Mouse (Mus musculus): ENCODE results near the gene Gm20826. TPM values are rescaled to one million over a fixed set of nuclear protein-coding genes. Genes with fewer than 3 reads are reported as not detected.
"Not testable (repeated sequence)": the region's sequence is repeated elsewhere in the genome, so short reads cannot be mapped to it uniquely, and the experiment has no call there.

Gene Gm20826
- total RNA-seq (2015), result not detected in 2 replicates
- 0.20 TPM in 1 of 2 replicates, not detected in the other for total RNA-seq (2017)

DNA sequence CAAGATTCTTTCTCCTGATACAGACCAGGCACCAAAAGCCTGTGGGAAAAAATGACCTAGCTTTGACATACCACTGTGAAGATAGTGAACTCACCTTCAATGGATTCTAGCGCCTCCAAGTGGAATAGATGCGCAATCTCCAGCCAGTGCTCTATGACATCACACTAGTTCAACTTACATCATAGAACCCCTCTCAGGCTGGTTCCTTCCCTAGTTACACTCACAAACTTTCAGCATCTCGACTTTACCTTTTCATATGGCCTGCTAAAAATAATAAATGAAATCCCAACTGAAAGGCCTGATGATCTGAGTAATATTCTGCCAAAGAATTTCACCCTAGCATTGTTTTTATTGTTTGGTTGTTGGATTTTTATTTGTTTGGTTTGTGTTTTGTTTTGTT lies at the start of gene Gm20826:
Gene Gm20826 (minus strand): TSS at position 101 of the 400 bp plus-strand sequence.
- not testable (repeated sequence) for ATAC-seq (replicated peaks; ENCODE audit: poor library complexity)

Other genes with a start within 250 kb of the Gm20826 start
- gene Gm21788, start 233.5 kb downstream of the Gm20826 start, total RNA-seq (2015), result not detected in 2 replicates
- not detected in 2 replicates for gene Gm21788, start 233.5 kb downstream of the Gm20826 start, total RNA-seq (2017)
- not detected in 2 replicates for gene Gm28576, start 84.5 kb upstream of the Gm20826 start, total RNA-seq (2015)
- not detected in 2 replicates for gene Gm28576, start 84.5 kb upstream of the Gm20826 start, total RNA-seq (2017)

All from megakaryocyte progenitor cell, adult 5-6 weeks (primary cell).